Mouse (Mus musculus): ENCODE measurements at regions not wholly inside any gene's neighbourhood (a gene's known extent, or its start where the extent isn't known, plus 50 kb on each side); places are given as distances from the start of the nearest gene placed in this dataset.

DNA sequence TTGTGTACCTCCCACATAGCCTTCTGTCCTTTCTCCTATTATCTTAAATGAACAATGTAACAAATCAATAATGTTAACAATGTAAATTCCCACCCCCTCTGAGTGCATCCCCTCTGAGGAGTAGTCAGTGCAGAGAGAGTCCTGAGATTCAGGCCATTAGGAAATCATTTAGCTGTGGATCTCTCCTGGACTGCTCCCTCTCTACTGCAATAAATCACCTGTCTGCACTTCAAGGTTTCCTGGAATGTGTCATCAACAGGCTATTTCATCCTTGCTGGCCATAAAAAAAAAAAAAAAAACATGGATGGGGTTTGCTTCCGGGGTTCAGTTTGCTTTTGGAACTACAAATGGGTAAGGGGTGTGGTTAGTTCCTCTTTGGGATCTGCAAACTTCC is 60.5 kb upstream of the Oxgr1 start:
- TF ChIP-seq CTCF (conservative IDR thresholded peaks at IDR 0.05; ENCODE audit: low read length) (no peak), NANOG (IDR thresholded peaks at IDR 0.05; ENCODE audit: borderline replicate concordance, low read length) (no peak)

Data from E14TG2a.4 (cell line).